Mouse (Mus musculus) cerebellum, postnatal 25 days (tissue): Measurements from ENCODE around the gene Tmem82.

ENCODE experiments used
- DNase-seq, 2 experiments: peaks; one replicate each; pipeline ENCODE4 v3.0.0; 2021; ENCODE audit warnings: mixed read lengths in 2 of 2

Tmem82 gene

DNA sequence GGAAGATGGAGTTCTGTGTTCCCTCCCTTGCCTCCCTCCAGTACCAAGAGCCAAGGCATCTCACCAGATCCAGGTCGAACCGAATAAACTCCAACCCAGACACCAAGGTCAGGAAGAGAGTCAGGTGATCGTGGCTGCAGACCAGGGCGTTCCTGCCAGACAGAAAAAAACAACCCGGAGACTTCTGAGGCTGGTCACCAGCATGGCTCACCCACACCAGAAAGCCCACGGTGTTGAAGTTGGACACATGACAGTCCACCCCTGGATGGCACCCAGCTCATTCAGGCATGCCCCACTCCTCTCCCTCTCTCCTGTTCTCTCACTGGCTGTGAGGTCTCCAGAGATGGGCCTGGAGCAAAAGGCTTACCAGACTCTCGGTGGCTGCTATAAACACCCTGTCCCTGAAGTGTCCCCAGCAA lies 22.9 kb upstream of the Tmem82 start:
- no peak for DNase-seq

DNA sequence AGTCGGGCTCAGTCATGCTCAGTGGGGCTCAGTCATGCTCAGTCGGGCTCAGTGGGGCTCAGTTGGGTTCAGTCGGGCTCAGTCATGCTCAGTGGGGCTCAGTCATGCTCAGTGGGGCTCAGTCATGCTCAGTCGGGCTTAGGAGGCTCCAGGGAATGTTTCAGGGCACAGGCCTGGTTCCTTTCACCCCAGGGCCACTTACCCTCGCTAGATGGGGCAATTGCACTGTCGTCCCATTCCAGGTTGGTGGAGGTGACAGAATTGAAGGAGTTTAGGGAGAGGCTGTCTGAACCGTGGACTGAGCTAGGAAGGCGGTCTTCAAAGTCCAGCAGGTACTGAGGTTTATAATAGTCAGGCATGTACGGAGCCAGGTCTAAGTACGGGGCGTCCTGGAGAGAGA lies 21.0 kb upstream of the Tmem82 start:
- no peak for DNase-seq

DNA sequence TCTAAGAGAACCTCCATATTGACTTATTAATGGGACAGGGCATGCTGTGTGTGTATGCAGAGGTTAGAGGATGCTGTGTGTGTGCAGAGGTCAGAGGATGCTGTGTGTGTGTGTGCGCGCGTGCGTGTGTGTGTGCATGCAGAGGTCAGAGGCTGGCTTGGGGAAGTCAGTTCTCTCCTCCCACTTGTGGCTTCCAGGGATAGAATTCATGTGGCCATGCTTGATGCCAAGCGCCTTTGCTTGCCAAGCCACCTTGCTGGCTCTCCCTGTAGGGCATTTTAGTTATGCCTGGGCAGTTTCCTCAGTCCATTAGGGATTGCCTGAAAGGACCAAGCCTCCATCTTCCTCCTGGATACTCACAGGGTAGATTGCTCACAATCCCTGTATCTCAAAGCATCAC lies 18.3 kb upstream of the Tmem82 start:
- DNase-seq, result peak; percentile 64 to 74

- DNase-seq, result peak in 1 of 2 experiments; percentile 3
Measured at GRCm38 (mm10) chr4:141635991-141636390, 17.6 kb upstream of the Tmem82 start.

DNA sequence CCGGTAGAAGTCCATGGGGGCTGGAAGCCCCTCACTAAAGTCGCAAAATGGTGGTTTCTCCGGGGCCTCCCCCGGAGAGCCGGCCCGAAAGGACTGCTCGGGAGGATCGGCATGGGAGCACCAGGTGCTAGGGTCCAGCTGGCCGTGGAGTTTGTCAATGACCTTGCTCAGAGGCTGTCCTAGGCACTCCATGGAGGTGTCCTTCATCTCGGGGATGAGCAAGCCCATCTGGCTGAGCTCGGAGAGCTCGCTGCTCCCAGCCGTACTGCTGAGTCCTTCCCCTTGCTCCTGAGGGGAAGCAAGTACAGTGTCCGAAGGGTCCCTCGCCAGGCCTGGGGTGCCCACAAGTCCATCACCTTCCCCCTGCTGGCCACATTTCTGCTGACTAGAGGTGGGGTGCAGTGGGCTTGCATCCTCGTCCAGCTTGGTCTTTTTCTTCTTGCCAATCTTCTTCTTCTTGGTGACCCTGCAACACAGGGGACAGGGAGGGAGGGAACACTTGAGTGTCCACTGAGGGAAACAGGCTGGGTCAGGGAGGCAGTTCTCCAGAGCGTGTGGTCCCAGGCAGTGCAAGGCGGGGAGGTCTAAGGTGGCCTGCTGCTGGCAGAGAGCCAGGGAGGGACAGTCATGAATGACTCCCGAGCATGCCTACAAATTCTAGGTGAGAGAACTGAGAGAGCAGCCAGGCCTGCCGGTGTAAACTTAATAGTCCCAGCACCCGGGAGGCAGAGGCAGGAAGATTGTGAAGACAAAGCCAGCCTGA lies 13.9 kb upstream of the Tmem82 start:
- no peak for DNase-seq

GRCm38 (mm10) chr4:141631250-141631649 lies 12.8 kb upstream of the Tmem82 start:
- no peak for DNase-seq

- DNase-seq, result no peak
Measured at GRCm38 (mm10) chr4:141630021-141630420, 11.6 kb upstream of the Tmem82 start.

DNA sequence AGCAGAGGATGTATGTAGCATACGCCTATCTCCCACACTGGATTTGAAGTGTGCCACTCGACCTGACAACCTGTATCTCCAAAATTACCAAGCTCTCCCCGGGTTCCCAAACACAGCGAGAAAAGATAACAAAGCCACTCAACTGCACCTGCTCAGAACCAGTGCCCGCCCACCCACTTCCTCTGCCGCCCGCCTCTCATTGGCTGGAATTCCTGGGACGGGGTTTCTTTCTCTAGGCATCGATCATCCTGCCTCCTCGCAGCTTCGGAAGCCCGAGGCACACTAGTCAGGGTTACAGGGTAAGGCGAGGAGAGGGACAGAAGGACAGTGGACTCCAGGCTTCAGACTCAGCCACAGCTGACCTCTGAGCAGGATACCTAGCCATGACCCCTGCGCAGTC lies 10.2 kb upstream of the Tmem82 start:
- DNase-seq, result no peak

GRCm38 (mm10) chr4:141627502-141627901 lies 9.1 kb upstream of the Tmem82 start:
- no peak for DNase-seq

- DNase-seq, result no peak
Measured at GRCm38 (mm10) chr4:141625774-141626550, 7.5 kb upstream of the Tmem82 start.

- peak in 1 of 2 experiments; percentile 46 for DNase-seq
Measured at GRCm38 (mm10) chr4:141624983-141625773, 6.7 kb upstream of the Tmem82 start.

DNA sequence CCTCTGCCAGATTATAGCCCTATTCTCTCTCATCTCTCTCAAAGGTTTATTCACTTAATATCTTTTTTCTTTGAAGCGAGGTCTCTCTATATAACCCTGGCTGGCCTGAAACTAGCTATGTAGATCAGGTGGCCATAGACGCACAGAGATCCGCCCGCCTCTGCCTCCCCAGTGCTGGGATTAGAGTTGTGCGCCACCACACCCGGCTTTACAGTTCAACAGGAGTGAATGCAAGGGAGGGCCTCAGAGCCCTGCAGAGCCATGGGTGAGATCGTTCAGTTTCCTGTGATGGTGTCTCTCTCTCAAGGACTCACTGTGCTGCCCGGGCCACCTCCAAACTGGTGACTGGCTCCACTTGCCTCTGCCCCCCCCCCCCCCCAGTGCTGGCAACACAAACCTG lies 5.7 kb upstream of the Tmem82 start:
- DNase-seq, result no peak

GRCm38 (mm10) chr4:141623666-141624065 lies 5.2 kb upstream of the Tmem82 start, which contains the start of gene Slc25a34:
Gene Slc25a34, minus strand, starts transcription at chr4:141623821.
- peak in 1 of 2 experiments; percentile 38 for DNase-seq

DNA sequence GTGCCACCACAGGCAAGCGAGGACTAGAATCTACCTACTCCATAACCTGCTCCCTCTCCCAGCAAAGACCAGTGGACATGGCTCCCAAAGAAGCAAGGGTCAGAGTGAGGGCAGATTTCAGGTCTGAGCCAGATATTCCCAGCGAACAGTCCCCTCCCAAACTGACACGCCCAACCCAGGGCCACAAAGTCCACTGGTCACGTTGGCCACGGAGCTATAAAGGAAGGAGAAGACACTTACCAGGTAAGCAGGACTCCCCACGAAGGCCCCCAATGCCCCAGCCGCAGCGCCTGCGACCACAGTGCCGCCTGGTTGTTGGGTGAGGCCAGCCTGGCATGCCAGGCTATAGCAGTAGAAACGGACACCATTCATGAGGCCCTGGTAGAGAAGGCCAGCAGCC lies 4.6 kb upstream of the Tmem82 start:
- DNase-seq, result no peak

- DNase-seq, result no peak
Measured at GRCm38 (mm10) chr4:141622580-141622979, 4.1 kb upstream of the Tmem82 start.

GRCm38 (mm10) chr4:141622091-141622490 lies 3.7 kb upstream of the Tmem82 start:
- DNase-seq, result no peak

- DNase-seq, result no peak
Measured at GRCm38 (mm10) chr4:141621297-141621696, 2.9 kb upstream of the Tmem82 start.

- DNase-seq, result no peak
Measured at GRCm38 (mm10) chr4:141619299-141619883, 958 bp upstream of the Tmem82 start.

GRCm38 (mm10) chr4:141617863-141618564 lies 419 bp downstream of the Tmem82 start:
- DNase-seq, result peak in 1 of 2 experiments; percentile 23

DNA sequence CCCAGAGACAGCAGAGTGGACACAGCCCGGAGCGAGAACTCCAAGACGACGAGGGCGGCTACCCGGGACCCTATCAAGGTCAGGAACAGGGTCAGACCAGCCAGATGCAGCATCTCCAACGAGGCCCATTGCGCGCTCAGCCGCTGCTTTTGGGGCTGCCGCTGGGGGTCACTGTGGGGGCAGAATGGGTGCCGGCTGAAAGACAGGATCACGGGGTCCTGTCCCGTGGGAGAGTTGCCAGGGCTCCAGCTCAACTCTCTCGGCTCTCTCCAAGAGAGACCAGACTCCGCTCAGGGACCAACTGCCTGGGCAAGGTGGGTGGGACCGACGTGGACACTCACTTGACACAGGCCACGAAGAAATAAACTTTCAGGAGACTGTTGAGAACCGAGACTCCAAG lies 1.1 kb downstream of the Tmem82 start:
- peak; percentile 47 to 70 for DNase-seq

GRCm38 (mm10) chr4:141616811-141617210 lies 1.6 kb downstream of the Tmem82 start:
- no peak for DNase-seq

- peak in 1 of 2 experiments; percentile 47 for DNase-seq
Measured at GRCm38 (mm10) chr4:141614946-141615345, 3.5 kb downstream of the Tmem82 start.
